Mouse (Mus musculus) myocyte (in vitro differentiated cells): ENCODE data around the gene AY074887. TPM values are rescaled to one million over a fixed set of nuclear protein-coding genes. Genes with fewer than 3 reads are reported as not detected.

Experiments used
- H3K27me3 ChIP-seq: one replicate; pipeline ENCODE4 v1.6.1; 2011; ENCODE audit not compliant: control insufficient read depth, insufficient read depth, insufficient read length
- H3K36me3 ChIP-seq: one replicate; pipeline ENCODE4 v1.6.1; 2011; ENCODE audit not compliant: control insufficient read depth, insufficient read depth
- H3K4me2 ChIP-seq: one replicate; pipeline ENCODE4 v1.6.1; 2011; ENCODE audit warnings: low read depth, control low read depth
- H3K4me3 ChIP-seq: one replicate; pipeline ENCODE4 v1.5.1; 2011; ENCODE audit warnings: mild to moderate bottlenecking, control low read depth, moderate library complexity
- H3K79me2 ChIP-seq: one replicate; pipeline ENCODE4 v1.6.1; 2011; ENCODE audit not compliant: control insufficient read depth, insufficient read depth
- H3ac ChIP-seq: one replicate; pipeline ENCODE4 v1.6.1; 2011; ENCODE audit not compliant: control insufficient read depth, insufficient read length
- CEBPB ChIP-seq: IDR thresholded peaks from 2 replicates; pipeline ENCODE4 v1.6.1; 2011; ENCODE audit warnings: mild to moderate bottlenecking, moderate library complexity; ENCODE audit not compliant: poor library complexity, insufficient read depth, severe bottlenecking
- E2F4 ChIP-seq: IDR thresholded peaks from one replicate; pipeline ENCODE4 v1.6.1; 2011; ENCODE audit warnings: mild to moderate bottlenecking, control low read depth, moderate library complexity; ENCODE audit not compliant: insufficient read depth
- MAX ChIP-seq: IDR thresholded peaks from one replicate; pipeline ENCODE4 v1.6.1; 2011; ENCODE audit warnings: low read depth, mild to moderate bottlenecking, control low read depth
- MYOD1 ChIP-seq, 3 experiments: IDR thresholded peaks; one replicate each; pipeline ENCODE4 v1.6.1; 2011; ENCODE audit warnings: control low read depth in 2 of 3, low read depth in 2 of 3, mild to moderate bottlenecking in 2 of 3, moderate library complexity in 1 of 3; ENCODE audit not compliant: insufficient read length in 2 of 3, control insufficient read depth in 1 of 3
- MYOG ChIP-seq, 3 experiments: IDR thresholded peaks; one replicate each; pipeline ENCODE4 v1.6.1; 2011; ENCODE audit warnings: control low read depth in 2 of 3, low read depth in 2 of 3, mild to moderate bottlenecking in 2 of 3; ENCODE audit not compliant: insufficient read length in 2 of 3, control insufficient read depth in 1 of 3, insufficient read depth in 1 of 3
- POLR2A ChIP-seq: IDR thresholded peaks from one replicate; pipeline ENCODE4 v1.6.1; 2011; ENCODE audit warnings: low read depth, mild to moderate bottlenecking, control low read depth, moderate library complexity; ENCODE audit not compliant: insufficient read length
- POLR2AphosphoS2 ChIP-seq: IDR thresholded peaks from one replicate; pipeline ENCODE4 v1.6.1; 2011; ENCODE audit warnings: low read depth, control low read depth; ENCODE audit not compliant: insufficient read length
- REST ChIP-seq: IDR thresholded peaks from one replicate; pipeline ENCODE4 v1.6.1; 2011; ENCODE audit warnings: mild to moderate bottlenecking, control low read depth, moderate library complexity; ENCODE audit not compliant: insufficient read depth, insufficient read length
- SRF ChIP-seq: IDR thresholded peaks from one replicate; pipeline ENCODE4 v1.6.1; 2011; ENCODE audit warnings: low read depth; ENCODE audit not compliant: control insufficient read depth, insufficient read length
- TCF12 ChIP-seq: IDR thresholded peaks from one replicate; pipeline ENCODE4 v1.6.1; 2011; ENCODE audit warnings: mild to moderate bottlenecking, control low read depth; ENCODE audit not compliant: poor library complexity, insufficient read depth, severe bottlenecking
- TCF3 ChIP-seq: IDR thresholded peaks from one replicate; pipeline ENCODE4 v1.6.1; 2011; ENCODE audit warnings: low read depth, control low read depth; ENCODE audit not compliant: insufficient read length
- USF1 ChIP-seq: IDR thresholded peaks from one replicate; pipeline ENCODE4 v1.6.1; 2011; ENCODE audit warnings: low read depth, mild to moderate bottlenecking, control low read depth, moderate library complexity
- polyA plus RNA-seq: library from polyadenylated mRNA; unstranded; fragments of >200 nt; fragmentation: generic; extraction: Trizol; gene quantifications from one replicate; pipeline ENCODE4 v1.2.1, GENCODE M21; 2012; ENCODE audit warnings: missing spikeins

AY074887 gene
- polyA plus RNA-seq, 1 experiment, result 0.08 TPM

DNA sequence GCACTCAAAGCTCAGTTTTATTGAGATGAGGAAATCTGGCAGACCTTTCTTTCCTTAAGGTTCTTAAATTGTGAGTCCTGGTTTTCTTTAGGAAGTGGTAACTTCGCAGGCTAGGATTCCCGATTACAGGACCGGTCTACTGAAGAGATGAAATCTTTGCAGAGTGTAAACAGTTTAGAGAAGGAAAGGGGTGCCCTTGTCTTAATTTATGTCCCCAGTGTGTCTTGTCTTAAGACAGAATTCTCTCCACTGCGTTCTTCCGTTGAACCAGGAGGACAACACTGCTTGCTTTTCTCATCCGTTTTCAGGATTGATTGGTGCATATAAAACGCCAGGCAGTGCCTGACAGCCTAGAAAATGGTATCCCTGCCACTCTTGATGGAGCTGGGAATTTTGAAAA lies 31.6 kb upstream of the AY074887 start:
- Histone ChIP-seq H3ac (no peak overlapping the region), H3K79me2 (no peaks in the 10 kb centered on the region), H3K36me3 (no peaks in the 10 kb centered on the region), H3K4me3 (no peak overlapping the region), H3K4me2 (no peak overlapping the region), H3K27me3 (peaks cover 32% of the 10 kb centered on the region)
- TF ChIP-seq TCF12 (no peak), USF1 (no peak), SRF (no peak), MAX (no peak), MYOG (IDR thresholded peaks at IDR 0.05; ENCODE audit: control insufficient read depth in 1 of 3, insufficient read depth in 1 of 3, insufficient read length in 2 of 3, low read depth in 2 of 3) (no peak), CEBPB (no peak)

DNA sequence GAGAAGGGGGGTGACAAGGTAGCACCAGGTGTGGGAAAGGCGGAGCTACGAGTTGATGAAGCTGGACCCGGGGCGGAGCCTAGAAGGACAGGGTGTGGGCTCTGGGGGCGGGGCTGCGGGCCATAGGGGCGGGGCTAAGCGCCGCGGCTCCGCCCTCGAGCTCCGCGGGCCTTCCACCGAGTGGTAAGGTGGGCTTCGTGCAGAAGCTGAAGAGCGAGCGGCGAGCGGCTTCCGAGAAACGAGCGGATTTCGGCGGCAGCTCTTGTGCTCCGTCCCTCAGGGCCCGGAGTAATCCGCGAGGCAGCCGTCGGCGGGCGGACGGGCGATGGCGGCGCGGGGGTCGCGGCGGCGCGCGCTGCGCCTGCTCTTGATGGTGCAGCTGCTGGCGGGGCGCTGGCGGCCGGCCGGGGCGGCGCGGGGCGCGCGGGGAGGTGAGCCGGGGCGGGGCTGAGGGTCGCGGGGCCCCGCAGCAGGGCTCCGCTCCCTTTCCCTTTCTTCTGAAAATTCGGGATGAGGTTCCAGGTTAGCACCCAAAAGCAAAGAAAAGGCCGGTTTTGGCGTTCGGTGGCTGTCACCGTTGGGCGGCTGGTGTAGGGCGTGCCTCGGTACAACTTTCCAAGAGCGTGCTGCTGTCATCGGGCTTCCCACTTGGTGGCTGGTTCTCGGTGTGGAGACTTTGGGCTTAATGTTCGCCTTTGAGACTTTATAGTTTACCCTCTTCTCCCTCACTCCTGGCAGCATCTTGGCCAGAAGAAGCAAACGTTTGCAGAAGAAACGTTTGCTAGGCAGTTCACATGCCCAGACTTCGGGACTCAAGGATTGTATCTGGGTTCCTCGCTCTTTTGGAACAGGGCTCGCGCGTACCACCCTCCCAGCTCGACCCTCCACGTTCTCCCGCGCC lies 30.7 kb upstream of the AY074887 start:
- H3K4me2 ChIP-seq, result peak overlapping the region; percentile 18
- no peak for TF ChIP-seq E2F4
- no peak overlapping the region for H3K4me3 ChIP-seq

DNA sequence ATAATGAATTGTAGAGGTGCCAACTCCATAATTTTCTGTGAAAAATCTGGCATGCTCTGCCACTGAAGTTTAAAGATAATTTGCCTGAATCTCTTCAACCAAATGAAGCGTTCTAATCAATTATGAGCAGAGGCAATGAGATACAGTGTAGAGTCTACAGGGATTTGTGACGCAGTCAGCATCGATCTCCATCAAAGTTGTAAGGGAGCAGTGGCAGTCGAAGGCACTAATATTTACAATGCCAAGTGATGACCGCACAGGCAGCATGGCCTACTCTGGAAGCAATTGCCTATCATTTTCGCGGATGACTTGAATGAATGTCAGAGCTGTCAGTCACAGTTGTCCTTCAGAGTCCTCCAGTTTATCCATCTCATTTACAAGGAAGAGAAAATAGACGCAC lies 29.9 kb upstream of the AY074887 start, which contains the start of gene Chrna5:
TSS of gene Chrna5 (plus strand) at position 207 of the 400 bp plus-strand sequence.
- Histone ChIP-seq H3K36me3 (no peaks in the 10 kb centered on the region), H3K27me3 (peaks cover 32% of the 10 kb centered on the region)

More for the DNA sequence above, 30.7 kb upstream of the AY074887 start:
- Histone ChIP-seq H3K27me3 (peaks cover 32% of the 10 kb centered on the region), H3K79me2 (no peaks in the 10 kb centered on the region), H3K36me3 (no peaks in the 10 kb centered on the region), H3ac (no peak overlapping the region)

DNA sequence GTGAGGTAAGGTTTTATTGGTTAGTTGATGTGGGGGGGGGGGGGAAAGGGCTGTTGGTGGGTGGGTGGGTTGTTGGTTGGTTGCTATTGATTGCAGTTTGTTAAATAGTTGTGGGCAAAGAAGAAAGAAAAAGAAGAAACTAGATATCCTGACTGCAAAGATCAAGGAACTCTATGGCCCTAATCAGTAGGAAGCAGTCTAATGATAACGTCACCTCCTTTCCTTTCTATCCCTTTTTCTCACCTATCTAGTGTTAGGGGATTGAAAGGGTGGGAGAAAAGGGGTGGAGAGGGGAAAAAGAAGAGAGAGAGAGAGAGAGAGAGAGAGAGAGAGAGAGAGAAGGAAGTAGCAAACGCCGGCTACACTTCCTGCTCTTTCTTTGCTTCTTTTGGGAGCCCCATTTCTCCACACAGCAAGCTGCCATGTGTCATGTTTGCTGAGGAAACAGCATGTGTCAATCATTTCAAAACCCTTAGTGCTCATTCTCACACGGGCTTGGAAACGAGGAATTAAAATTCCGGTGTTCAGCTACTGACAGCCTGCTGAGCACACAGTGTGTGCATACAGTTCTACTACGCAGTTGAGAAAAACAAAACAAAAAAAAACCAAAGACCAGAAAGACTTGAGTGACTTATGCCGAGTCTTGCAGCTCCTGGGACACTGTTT lies 19.3 kb upstream of the AY074887 start:
- Histone ChIP-seq H3K4me3 (no peak overlapping the region), H3ac (no peak overlapping the region), H3K79me2 (no peaks in the 10 kb centered on the region), H3K27me3 (peaks cover 6% of the 10 kb centered on the region), H3K4me2 (no peak overlapping the region), H3K36me3 (no peaks in the 10 kb centered on the region)
- TF ChIP-seq TCF3 (no peak), POLR2AphosphoS2 (no peak), SRF (no peak), MAX (no peak), POLR2A (no peak), REST (no peak), E2F4 (no peak), TCF12 (no peak), USF1 (no peak), MYOD1 (IDR thresholded peaks at IDR 0.05; ENCODE audit: control insufficient read depth in 1 of 3, insufficient read length in 2 of 3, low read depth in 2 of 3) (no peak), MYOG (IDR thresholded peaks at IDR 0.05; ENCODE audit: control insufficient read depth in 1 of 3, insufficient read depth in 1 of 3, insufficient read length in 2 of 3, low read depth in 2 of 3) (no peak), CEBPB (no peak)

More for the DNA sequence above, 29.9 kb upstream of the AY074887 start, which contains the start of gene Chrna5:
- H3K79me2 ChIP-seq, result no peaks in the 10 kb centered on the region
- peak within 1 kb of the TSS; percentile 18 for H3K4me2 ChIP-seq
- H3K4me3 ChIP-seq, result no peak within 1 kb of the TSS
- TF ChIP-seq MYOG (IDR thresholded peaks at IDR 0.05; ENCODE audit: control insufficient read depth in 1 of 3, insufficient read depth in 1 of 3, insufficient read length in 2 of 3, low read depth in 2 of 3) (no peak), CEBPB (no peak), MYOD1 (IDR thresholded peaks at IDR 0.05; ENCODE audit: control insufficient read depth in 1 of 3, insufficient read length in 2 of 3, low read depth in 2 of 3) (no peak), MAX (no peak), POLR2A (no peak), TCF3 (no peak), TCF12 (no peak), REST (no peak), E2F4 (no peak), USF1 (no peak), SRF (no peak), POLR2AphosphoS2 (no peak)
- no peak within 1 kb of the TSS for H3ac ChIP-seq

DNA sequence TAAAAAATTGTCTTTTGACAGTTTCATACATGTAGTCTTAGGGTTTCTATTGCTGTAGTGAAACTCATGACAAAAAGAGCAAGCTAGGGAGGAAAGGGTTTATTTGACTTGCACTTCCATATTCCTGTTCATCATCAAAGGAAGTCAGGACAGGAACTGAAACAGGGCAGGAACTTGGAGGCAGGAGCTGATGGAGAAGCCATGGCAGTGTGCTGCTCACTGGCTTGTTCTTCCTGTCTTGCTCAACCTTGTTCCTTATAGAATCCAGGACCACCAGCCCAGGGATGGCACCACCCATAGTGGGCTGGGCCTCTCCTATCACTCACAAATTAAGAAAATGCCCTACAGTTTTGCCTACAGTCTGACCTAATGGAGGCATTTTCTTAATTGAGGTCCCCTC lies 12.9 kb upstream of the AY074887 start:
- Histone ChIP-seq H3K36me3 (peaks cover 7% of the 10 kb centered on the region), H3K4me3 (no peak overlapping the region), H3K27me3 (no peaks in the 10 kb centered on the region), H3K79me2 (no peaks in the 10 kb centered on the region), H3K4me2 (no peak overlapping the region), H3ac (no peak overlapping the region)
- TF ChIP-seq SRF (no peak), MYOD1 (IDR thresholded peaks at IDR 0.05; ENCODE audit: control insufficient read depth in 1 of 3, insufficient read length in 2 of 3, low read depth in 2 of 3) (no peak), CEBPB (no peak), TCF3 (no peak), E2F4 (no peak), REST (no peak), TCF12 (no peak), USF1 (no peak), POLR2AphosphoS2 (no peak), MYOG (IDR thresholded peaks at IDR 0.05; ENCODE audit: control insufficient read depth in 1 of 3, insufficient read depth in 1 of 3, insufficient read length in 2 of 3, low read depth in 2 of 3) (no peak), MAX (no peak), POLR2A (no peak)
